Mouse (Mus musculus): ENCODE data around the gene Ube2dnl2.

Ube2dnl2 gene

GRCm38 (mm10) chrX:114907282-114907681 is at the start of gene Ube2dnl2:
Gene Ube2dnl2, plus strand, starts transcription at chrX:114907582.
- no peak for DNase-seq

DNA sequence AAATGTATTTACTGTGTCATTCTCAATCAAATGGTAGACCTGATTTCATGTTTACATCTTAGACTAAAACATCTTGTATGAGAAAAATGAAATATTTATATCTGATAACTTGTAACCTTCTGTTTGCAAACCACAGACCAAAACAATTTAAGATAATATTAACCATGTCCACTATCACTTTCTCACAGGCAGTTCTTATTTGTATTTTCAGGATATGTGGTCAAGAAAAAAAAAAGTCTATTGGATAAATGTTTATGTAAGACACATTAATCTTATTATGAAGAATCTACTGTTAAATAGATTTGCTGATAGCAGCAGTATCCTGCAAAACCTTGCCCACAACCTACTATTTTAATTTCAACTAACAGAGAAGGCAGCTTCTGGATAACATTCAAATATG is 11.9 kb upstream of the Ube2dnl2 start:
- no peak for DNase-seq

- DNase-seq = no peak
These were observed 9.9 kb upstream of the Ube2dnl2 start for GRCm38 (mm10) chrX:114897506-114897905.

GRCm38 (mm10) chrX:114903391-114903790 is 4.0 kb upstream of the Ube2dnl2 start:
- no peak for DNase-seq

DNA sequence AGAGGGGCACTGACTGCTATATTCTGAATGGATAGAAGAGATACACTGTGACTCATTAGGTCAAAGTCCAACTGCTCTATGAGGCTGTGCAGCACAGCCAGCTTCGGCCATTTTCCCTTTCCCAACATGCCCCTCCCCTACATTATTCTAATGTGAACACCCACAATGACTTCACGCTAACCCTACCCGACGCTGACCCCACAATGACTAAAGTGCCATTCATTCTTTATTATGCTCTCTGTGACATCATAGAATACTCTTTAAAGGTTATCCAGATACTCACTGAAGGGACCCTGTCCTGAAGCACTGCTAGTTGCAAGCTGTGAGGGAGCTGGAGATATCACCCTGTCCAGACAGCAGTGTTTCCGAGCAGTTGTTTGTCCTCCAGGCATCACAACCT is 2.7 kb upstream of the Ube2dnl2 start, which contains the start of gene Ube2dnl1:
Gene Ube2dnl1 (plus strand): TSS at position 301 of the 400 bp plus-strand sequence.
- DNase-seq = no peak

DNA sequence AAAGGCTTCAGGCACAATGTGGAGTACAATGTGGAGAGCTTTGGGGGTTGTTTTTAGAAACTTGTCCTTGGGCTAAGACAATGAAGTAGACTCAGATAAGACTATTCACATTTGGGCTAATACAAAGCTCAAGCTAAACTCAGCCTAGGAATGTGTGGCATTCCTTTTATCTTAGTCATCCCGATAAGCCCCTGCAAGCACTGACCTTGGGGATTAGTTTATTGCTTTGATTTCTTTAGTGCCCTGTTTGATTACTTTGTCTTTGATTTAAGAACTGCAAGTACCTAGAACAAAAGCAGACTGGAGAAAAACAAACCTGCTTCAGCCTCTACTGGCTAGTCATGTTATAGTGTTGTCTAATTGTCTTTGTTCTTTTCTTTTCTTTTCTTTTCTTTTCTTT is 47.7 kb downstream of the Ube2dnl2 start:
- DNase-seq = no peak
